Mouse (Mus musculus): Measurements from ENCODE around the gene Lrp10.

Gene Lrp10

GRCm38 (mm10) chr14:54475941-54476844 is 12.3 kb downstream of the Lrp10 start, which contains the start of gene Rem2:
Gene Rem2, plus strand, starts transcription at chr14:54476100.
- no peak for DNase-seq (ENCODE audit: low read depth, low spot score)

- DNase-seq (ENCODE audit: low read depth, low spot score), result no peak
Observed at GRCm38 (mm10) chr14:54477172-54477909, 13.4 kb downstream of the Lrp10 start.

GRCm38 (mm10) chr14:54479451-54479920 is 15.5 kb downstream of the Lrp10 start:
- no peak for DNase-seq (ENCODE audit: low read depth, low spot score)

GRCm38 (mm10) chr14:54480673-54481072 is 16.7 kb downstream of the Lrp10 start:
- DNase-seq (ENCODE audit: low read depth, low spot score), result no peak

GRCm38 (mm10) chr14:54481402-54481801 is 17.5 kb downstream of the Lrp10 start:
- DNase-seq (ENCODE audit: low read depth, low spot score), result no peak

GRCm38 (mm10) chr14:54482498-54482897 is 18.6 kb downstream of the Lrp10 start:
- peak; percentile 59 for DNase-seq (ENCODE audit: low read depth, low spot score)

- DNase-seq (ENCODE audit: low read depth, low spot score), result no peak
Observed at GRCm38 (mm10) chr14:54485899-54486298, 22.0 kb downstream of the Lrp10 start.

- no peak for DNase-seq (ENCODE audit: low read depth, low spot score)
Observed at GRCm38 (mm10) chr14:54487732-54488131, 23.8 kb downstream of the Lrp10 start.

- DNase-seq (ENCODE audit: low read depth, low spot score), result no peak
Observed at GRCm38 (mm10) chr14:54488350-54488749, 24.4 kb downstream of the Lrp10 start.

GRCm38 (mm10) chr14:54492345-54493131 is 28.6 kb downstream of the Lrp10 start:
- DNase-seq (ENCODE audit: low read depth, low spot score), result peak; percentile 52

GRCm38 (mm10) chr14:54493236-54493635 is 29.3 kb downstream of the Lrp10 start:
- no peak for DNase-seq (ENCODE audit: low read depth, low spot score)

GRCm38 (mm10) chr14:54494234-54494633 is 30.3 kb downstream of the Lrp10 start:
- peak; percentile 58 for DNase-seq (ENCODE audit: low read depth, low spot score)

- no peak for DNase-seq (ENCODE audit: low read depth, low spot score)
Observed at GRCm38 (mm10) chr14:54496706-54497105, 32.8 kb downstream of the Lrp10 start.

GRCm38 (mm10) chr14:54499330-54499729 is 35.4 kb downstream of the Lrp10 start:
- no peak for DNase-seq (ENCODE audit: low read depth, low spot score)

GRCm38 (mm10) chr14:54501365-54501764 is 37.4 kb downstream of the Lrp10 start:
- no peak for DNase-seq (ENCODE audit: low read depth, low spot score)

GRCm38 (mm10) chr14:54503092-54503491 is 39.2 kb downstream of the Lrp10 start:
- no peak for DNase-seq (ENCODE audit: low read depth, low spot score)

- DNase-seq (ENCODE audit: low read depth, low spot score), result no peak
Observed at GRCm38 (mm10) chr14:54509774-54510173, 45.8 kb downstream of the Lrp10 start.

GRCm38 (mm10) chr14:54516710-54517310 is 52.9 kb downstream of the Lrp10 start:
- no peak for DNase-seq (ENCODE audit: low read depth, low spot score)
